Mouse (Mus musculus) heart, embryonic 11.5 days (tissue): ENCODE results near the gene Pinlyp. TPM values are rescaled to one million over a fixed set of nuclear protein-coding genes. Genes with fewer than 3 reads are reported as not detected.

Experiments used
- ATAC-seq: fragments of 200-750 bp; cut with Nextera tagmentation; replicated peaks from 2 replicates; pipeline ENCODE4 v1.8.0; 2017; ENCODE audit warnings: moderate library complexity; ENCODE audit not compliant: insufficient number of reproducible peaks, low FRiP score, low TSS enrichment
- H3K27ac ChIP-seq: fragments of 300-500 bp; sonication (generic); 2 replicates; pipeline ENCODE4 v1.5.1; 2014; ENCODE audit warnings: mild to moderate bottlenecking, low read depth, low read length
- H3K27me3 ChIP-seq: fragments of 300-500 bp; sonication (generic); 2 replicates; pipeline ENCODE4 v1.6.1; 2014; ENCODE audit warnings: mild to moderate bottlenecking, low read length, mixed read lengths; ENCODE audit not compliant: control insufficient read depth, insufficient read depth
- H3K36me3 ChIP-seq: fragments of 300-500 bp; sonication (generic); 2 replicates; pipeline ENCODE4 v1.6.1; 2014; ENCODE audit warnings: mild to moderate bottlenecking, low read length, moderate library complexity, mixed read lengths; ENCODE audit not compliant: control insufficient read depth, insufficient read depth
- H3K4me1 ChIP-seq: fragments of 300-500 bp; sonication (generic); 2 replicates; pipeline ENCODE4 v1.6.1; 2014; ENCODE audit warnings: low read length; ENCODE audit not compliant: control insufficient read depth, insufficient read depth
- H3K4me2 ChIP-seq: fragments of 300-500 bp; sonication (generic); 2 replicates; pipeline ENCODE4 v1.6.1; 2014; ENCODE audit warnings: mild to moderate bottlenecking, moderate library complexity
- H3K4me3 ChIP-seq: fragments of 300-500 bp; sonication (generic); 2 replicates; pipeline ENCODE4 v1.5.1; 2014; ENCODE audit warnings: low read depth, low read length
- H3K9ac ChIP-seq: fragments of 300-500 bp; sonication (generic); 2 replicates; pipeline ENCODE4 v1.6.1; 2014; ENCODE audit warnings: mild to moderate bottlenecking, low read depth, low read length, moderate library complexity
- H3K9me3 ChIP-seq: fragments of 300-500 bp; sonication (generic); replicated peaks from 2 replicates; pipeline ENCODE4 v1.6.1; 2016; ENCODE audit warnings: low read length; ENCODE audit not compliant: control insufficient read depth
- WGBS: fragments of 180-500 bp; shearing (Covaris S2); extraction: QIAGEN DNeasy Blood & Tissue Kit; methylation state at CpG from one replicate; pipeline ENCODE4 v1.1.7; 2014; ENCODE audit not compliant: insufficient replicate concordance; 5-methylcytosine and 5-hydroxymethylcytosine counted together
- polyA plus RNA-seq: library from polyadenylated mRNA; unstranded; fragments of >200 nt; fragmentation: Nextera tagmentation; extraction: Ambion mirVana; gene quantifications from 2 replicates; pipeline ENCODE4 v1.2.1, GENCODE M21; 2014

The Pinlyp gene
- polyA plus RNA-seq, 1 experiment from 2014 or later = not detected

DNA sequence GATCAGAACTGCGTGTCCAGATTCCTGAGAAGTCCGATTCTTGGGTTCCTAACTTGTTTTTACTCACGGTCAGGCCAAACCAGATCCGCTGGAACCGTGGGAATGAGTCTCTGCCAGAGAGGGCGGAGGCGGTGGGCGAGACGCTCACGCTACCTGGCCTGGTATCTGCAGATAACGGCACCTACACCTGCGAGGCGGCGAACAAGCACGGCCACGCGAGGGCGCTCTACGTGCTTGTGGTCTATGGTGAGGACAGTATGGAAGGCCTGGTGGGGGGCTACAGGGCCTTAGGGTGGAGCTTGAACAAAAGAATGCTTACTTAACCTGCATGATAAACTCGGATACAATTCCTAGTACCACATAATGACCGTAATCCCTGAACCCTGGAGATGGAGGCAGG lies 44.4 kb downstream of the Pinlyp start:
- Histone ChIP-seq H3K9ac (no peak overlapping the region), H3K9me3 (peaks cover 5% of the 10 kb centered on the region; the same call in 1 of the 2 replicates), H3K27me3 (peaks cover 66% of the 10 kb centered on the region), H3K4me1 (peaks cover 12% of the 10 kb centered on the region), H3K27ac (no peak overlapping the region), H3K4me2 (no peak overlapping the region), H3K4me3 (no peak overlapping the region), H3K36me3 (no peaks in the 10 kb centered on the region)
- WGBS = 34% methylated on average over 21 of the region's 21 CpGs
- no peak for ATAC-seq

DNA sequence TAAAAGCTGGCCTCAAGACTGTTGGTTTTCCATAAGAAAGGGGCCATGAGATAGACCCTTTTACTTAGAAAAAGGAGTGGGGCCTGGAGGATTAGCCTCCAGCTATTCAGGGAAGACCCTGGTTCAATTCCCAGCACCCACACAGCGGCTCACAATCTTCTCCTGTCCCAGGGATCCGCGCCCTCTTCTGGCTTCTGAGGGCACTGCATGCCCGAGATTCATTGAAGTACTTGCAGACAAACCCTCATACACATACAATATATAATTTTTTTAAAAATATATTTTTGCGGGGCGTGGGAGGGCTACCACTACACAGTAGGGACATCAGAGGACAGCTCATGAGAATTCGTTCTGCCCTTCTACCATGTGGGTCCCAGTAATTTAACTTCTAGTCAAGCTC lies 45.0 kb downstream of the Pinlyp start:
- Histone ChIP-seq H3K27ac (no peak overlapping the region), H3K4me3 (no peak overlapping the region), H3K9me3 (peaks cover 5% of the 10 kb centered on the region; the same call in 1 of the 2 replicates), H3K27me3 (peaks cover 66% of the 10 kb centered on the region), H3K36me3 (no peaks in the 10 kb centered on the region), H3K4me1 (peaks cover 12% of the 10 kb centered on the region), H3K9ac (no peak overlapping the region), H3K4me2 (no peak overlapping the region)
- WGBS = 20% methylated on average over 7 of the region's 7 CpGs
- ATAC-seq = no peak

DNA sequence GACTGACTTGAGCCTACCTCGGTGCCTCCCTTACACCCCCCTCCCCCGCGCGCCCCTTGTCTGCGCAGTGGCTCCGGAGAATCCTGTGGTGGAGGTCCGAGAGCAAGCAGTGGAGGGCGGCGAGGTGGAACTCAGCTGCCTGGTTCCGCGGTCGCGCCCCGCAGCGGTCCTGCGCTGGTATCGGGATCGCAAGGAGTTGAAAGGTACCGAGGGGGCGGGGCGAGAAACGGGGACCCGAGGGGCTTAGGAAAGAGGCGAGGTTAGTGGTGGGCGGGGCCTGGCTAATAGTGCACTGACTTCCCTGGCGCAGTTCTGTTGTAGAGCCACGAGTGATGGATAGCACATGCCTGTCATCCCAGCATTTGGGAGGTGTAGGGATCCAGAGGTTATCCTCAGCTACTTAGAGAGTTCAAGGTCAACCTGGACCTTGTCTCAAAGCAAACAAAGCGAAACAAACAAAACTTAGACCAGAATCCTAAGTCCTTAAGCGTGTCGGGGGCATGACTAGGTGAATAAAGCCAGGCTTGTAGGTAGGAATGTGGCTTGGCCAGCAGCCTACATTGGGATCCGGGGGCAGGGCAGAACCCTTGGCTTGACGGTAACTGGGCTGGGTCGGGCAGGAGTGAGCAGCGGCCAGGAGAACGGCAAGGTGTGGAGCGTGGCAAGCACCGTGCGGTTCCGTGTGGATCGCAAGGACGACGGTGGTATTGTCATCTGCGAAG lies 45.9 kb downstream of the Pinlyp start:
- no peak for ATAC-seq
- H3K4me1 ChIP-seq = peaks cover 4% of the 10 kb centered on the region; the same call in 1 of the 2 replicates
- H3K36me3 ChIP-seq = no peaks in the 10 kb centered on the region
- H3K9me3 ChIP-seq = peaks cover 5% of the 10 kb centered on the region; the same call in 1 of the 2 replicates
- H3K4me2 ChIP-seq = peak overlapping the region; percentile 66
- 8% methylated on average over 43 of the region's 43 CpGs for WGBS
- 0 out of 2 replicates have a peak overlapping the region, but pooled peaks have one; percentile 46 for H3K9ac ChIP-seq
- H3K27me3 ChIP-seq = peaks cover 66% of the 10 kb centered on the region
- no peak overlapping the region for H3K27ac ChIP-seq
- peak overlapping the region; percentile 39 for H3K4me3 ChIP-seq

Other genes starting within 250 kb of the Pinlyp start
- gene Zfp61, start 244.9 kb downstream of the Pinlyp start, polyA plus RNA-seq = 16.4 and 18.1 TPM in 2 replicates
- gene Zfp94, start 229.5 kb downstream of the Pinlyp start, polyA plus RNA-seq = 4.6 and 6.1 TPM in 2 replicates
- not detected in 2 replicates for gene Tescl, start 212.2 kb downstream of the Pinlyp start, polyA plus RNA-seq
- gene Lypd5, start 196.9 kb downstream of the Pinlyp start, polyA plus RNA-seq = not detected in 2 replicates
- gene Kcnn4, start 175.9 kb downstream of the Pinlyp start, polyA plus RNA-seq = 9.9 and 11.2 TPM in 2 replicates
- 17.5 and 21.2 TPM in 2 replicates for gene Smg9, start 146.5 kb downstream of the Pinlyp start, polyA plus RNA-seq
- not detected in 2 replicates for gene Irgc1, start 93.8 kb downstream of the Pinlyp start, polyA plus RNA-seq
- gene Plaur, start 83.6 kb downstream of the Pinlyp start, polyA plus RNA-seq = 5.6 and 6.9 TPM in 2 replicates
- gene Cadm4, start 64.1 kb downstream of the Pinlyp start, polyA plus RNA-seq = 0.20 and 0.23 TPM in 2 replicates
- gene Zfp428, start 39.1 kb downstream of the Pinlyp start, polyA plus RNA-seq = 22.6 and 26.0 TPM in 2 replicates
- 0.25 and 0.57 TPM in 2 replicates for gene AC161166.1, start 33.7 kb downstream of the Pinlyp start, polyA plus RNA-seq
- 4.1 and 6.1 TPM in 2 replicates for gene Irgq, start 15.4 kb downstream of the Pinlyp start, polyA plus RNA-seq
- 69.8 and 76.6 TPM in 2 replicates for gene Xrcc1, start 171 bp upstream of the Pinlyp start, polyA plus RNA-seq
- gene Ethe1, start 41.4 kb upstream of the Pinlyp start, polyA plus RNA-seq = 23.4 and 23.9 TPM in 2 replicates
- gene Zfp575, start 41.5 kb upstream of the Pinlyp start, polyA plus RNA-seq = 0.42 and 0.44 TPM in 2 replicates
- gene Phldb3, start 64.6 kb upstream of the Pinlyp start, polyA plus RNA-seq = 0.06 TPM in 1 of 2 replicates, not detected in the other
- 0.09 TPM in 1 of 2 replicates, not detected in the other for gene Lypd3, start 90.4 kb upstream of the Pinlyp start, polyA plus RNA-seq
- gene Tex101, start 130.6 kb upstream of the Pinlyp start, polyA plus RNA-seq = not detected in 2 replicates
- not detected in 2 replicates for gene BC049730, start 163.1 kb upstream of the Pinlyp start, polyA plus RNA-seq
- not detected in 2 replicates for gene Gm4763, start 180.8 kb upstream of the Pinlyp start, polyA plus RNA-seq
- gene Cd177, start 214.2 kb upstream of the Pinlyp start, polyA plus RNA-seq = 0.11 TPM in 1 of 2 replicates, not detected in the other
- gene Ceacam10, start 231.1 kb upstream of the Pinlyp start, polyA plus RNA-seq = not detected in 2 replicates